Mouse (Mus musculus) cerebellum, adult 9-10 months (tissue): ENCODE data around the gene Ctsd.

Experiments used
- DNase-seq: peaks from one replicate; pipeline ENCODE4 v3.0.0; 2022

The Ctsd gene

GRCm38 (mm10) chr7:142398052-142398451 lies 10.2 kb upstream of the Ctsd start:
- DNase-seq: no peak

- DNase-seq: no peak
Observed at GRCm38 (mm10) chr7:142396611-142397010, 8.8 kb upstream of the Ctsd start.

DNA sequence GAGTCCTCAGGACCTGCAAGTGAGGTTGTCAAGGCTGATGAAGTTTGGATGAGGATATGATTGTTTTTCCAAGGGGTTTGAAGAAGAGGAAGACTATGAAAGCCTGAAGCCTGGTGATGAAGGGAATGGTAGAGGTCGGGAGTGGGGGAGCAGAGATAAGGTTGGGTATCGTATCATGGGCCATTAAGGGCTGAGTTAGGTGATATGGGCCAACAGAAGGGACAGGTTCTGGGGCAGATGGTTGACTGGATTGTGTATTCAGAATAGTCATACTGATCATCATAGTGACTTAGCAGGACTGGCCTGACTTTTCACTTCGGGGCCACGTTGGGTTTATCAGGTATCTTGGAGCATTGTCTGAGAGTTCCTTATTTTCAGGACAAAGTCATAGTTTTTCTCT lies 7.6 kb upstream of the Ctsd start:
- DNase-seq: no peak

GRCm38 (mm10) chr7:142394261-142395190 lies 6.7 kb upstream of the Ctsd start:
- no peak for DNase-seq

GRCm38 (mm10) chr7:142393191-142393590 lies 5.4 kb upstream of the Ctsd start:
- DNase-seq: no peak

- DNase-seq: no peak
Observed at GRCm38 (mm10) chr7:142391609-142392008, 3.8 kb upstream of the Ctsd start.

GRCm38 (mm10) chr7:142391108-142391507 lies 3.3 kb upstream of the Ctsd start:
- no peak for DNase-seq

DNA sequence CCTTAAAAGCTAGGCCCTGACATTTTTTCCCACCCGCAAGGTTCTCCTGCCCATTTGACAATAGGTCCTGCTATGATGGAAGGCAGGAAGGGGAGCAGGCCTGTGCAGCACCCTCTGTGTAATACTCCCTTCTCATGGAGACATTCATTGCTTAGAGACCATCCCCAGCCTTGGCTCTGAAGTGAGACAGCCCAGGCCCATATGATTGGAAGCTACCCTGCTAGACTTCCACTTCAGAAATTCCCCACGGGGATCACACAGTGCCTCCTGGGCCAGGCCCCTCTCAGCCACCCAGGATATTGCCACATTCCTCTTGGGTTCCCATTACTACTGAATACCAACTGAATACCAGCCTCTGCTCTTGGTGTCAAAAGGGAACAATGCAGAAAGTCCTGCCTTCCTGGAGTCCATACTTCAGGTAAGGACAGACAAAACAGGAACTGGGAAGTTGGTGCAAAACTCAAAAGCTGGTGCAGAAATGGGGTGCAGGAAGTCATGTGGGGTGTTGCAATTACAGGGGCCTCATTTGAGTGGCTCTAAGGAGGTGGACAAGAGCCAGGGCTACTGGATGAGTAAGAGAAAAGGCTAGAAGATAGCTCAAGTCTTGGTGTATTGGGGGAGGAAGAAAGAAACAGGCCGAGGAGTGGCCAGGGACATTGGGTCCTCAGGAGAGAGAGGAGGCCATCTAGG lies 2.3 kb upstream of the Ctsd start:
- DNase-seq: no peak

DNA sequence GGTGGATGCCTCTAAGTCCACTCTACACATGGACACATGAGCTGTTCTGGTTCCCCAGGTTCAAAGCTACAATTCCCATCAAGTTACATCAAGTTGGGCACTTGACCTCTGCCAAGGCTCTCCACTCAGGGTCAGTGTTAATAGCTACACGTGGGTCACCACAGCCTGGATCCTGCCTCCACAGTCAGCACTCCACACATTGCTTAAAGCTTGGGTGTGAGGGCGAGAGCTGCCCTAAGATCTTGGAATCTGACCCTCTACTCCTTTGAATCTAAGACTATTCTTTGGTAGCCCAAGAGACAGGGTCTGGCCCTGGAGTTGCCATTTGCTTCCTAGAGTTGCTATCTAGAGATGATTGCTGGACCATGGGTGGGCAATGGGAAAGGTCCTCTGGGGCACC lies 902 bp upstream of the Ctsd start:
- DNase-seq: peak; percentile 41

- no peak for DNase-seq
Observed at GRCm38 (mm10) chr7:142388198-142388597, 360 bp upstream of the Ctsd start.

DNA sequence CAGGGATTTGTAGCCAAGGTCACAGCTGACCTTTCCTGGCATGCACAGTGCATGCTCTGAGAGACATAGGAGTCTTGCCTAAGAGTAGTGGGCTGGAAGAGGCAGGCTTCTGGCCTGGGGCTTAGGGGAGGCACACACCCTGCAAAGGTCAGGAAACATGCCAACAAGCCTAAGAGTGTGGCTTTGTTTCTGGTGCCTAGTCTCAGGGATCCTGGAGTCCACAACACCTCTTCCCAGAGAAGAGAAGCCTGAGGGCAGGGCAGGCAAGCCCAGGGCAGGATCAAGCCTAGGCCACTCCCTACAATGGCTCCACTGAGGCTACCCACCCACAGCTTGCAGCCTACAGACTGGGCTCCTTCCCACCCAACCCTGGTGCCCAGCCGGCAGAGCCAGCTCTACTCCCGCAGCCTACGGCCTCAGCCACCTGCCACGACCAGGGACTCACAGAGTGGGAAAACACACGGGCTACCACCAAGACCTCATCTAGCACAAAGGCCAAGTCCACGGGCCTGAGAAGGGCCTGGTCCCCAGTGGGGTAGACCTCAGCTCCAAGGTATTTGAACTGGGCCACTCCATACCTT lies 1.1 kb downstream of the Ctsd start:
- DNase-seq: peak; percentile 50

- DNase-seq: peak; percentile 45
Observed at GRCm38 (mm10) chr7:142385742-142386403, 2.0 kb downstream of the Ctsd start.

DNA sequence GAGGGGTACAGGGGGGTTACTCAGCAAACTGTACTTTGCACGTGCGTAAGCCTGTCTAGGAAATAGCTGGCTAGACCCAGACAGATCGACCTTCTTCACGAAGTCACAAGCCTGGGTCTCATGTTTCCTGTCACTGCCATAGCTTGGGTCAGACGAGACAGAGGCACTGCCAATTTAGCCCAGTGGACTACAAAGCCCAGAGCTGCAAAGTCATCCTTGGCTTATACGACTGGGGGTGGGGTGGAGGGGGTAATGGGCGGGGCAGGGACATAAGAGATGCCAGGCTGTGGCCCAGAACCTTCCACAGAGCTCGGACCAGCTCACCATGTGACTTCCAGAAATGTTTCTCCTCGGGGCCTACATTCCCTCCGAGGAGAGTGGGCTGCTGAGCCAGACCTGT lies 3.5 kb downstream of the Ctsd start:
- DNase-seq: no peak

GRCm38 (mm10) chr7:142382567-142382966 lies 5.3 kb downstream of the Ctsd start, which contains the start of gene Gm49369:
TSS of gene Gm49369 (minus strand) at chr7:142382667.
- peak; percentile 19 for DNase-seq

- peak; percentile 7 for DNase-seq
Observed at GRCm38 (mm10) chr7:142381175-142381574, 6.7 kb downstream of the Ctsd start.

DNA sequence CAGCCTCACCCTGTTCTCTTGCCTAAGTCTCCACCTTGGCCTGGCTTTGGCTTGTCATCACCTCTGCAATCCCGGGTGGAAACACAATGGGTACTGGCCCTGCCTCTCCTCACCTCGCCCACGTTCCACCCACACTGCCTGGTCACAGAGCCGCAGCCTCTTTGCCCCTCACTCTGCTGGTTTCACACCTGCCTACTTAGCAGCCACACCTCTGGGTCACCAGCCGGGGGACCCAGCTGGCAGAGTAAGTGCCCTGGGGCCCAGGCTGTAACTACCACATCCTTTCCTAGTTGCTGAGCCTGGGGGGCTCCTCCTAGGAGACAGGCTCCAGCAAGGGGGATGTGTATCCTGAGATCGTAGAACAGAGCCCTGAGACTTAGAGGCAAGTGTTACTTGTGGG lies 8.7 kb downstream of the Ctsd start:
- DNase-seq: no peak

- DNase-seq: no peak
Observed at GRCm38 (mm10) chr7:142377233-142377925, 10.5 kb downstream of the Ctsd start.

DNA sequence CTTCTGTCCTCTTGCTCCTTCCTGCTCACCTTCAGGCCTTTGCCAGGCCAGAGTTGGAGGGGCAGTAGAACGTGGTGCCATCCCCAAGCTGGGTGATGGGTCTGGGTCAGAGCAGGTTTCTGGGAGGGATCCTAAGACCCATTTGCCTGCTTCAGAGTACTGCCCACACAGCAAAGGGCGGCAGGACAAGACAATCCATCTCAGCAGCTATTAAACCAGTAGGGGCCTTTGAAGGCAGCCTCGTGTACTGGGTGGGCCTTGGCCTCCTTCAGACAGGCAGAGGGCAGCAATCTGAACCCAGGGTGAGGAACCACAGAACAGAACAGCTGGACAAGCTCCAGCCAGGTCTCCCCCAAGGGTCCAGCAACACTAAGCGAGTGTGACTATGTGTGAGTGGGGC lies 11.7 kb downstream of the Ctsd start:
- DNase-seq: no peak

DNA sequence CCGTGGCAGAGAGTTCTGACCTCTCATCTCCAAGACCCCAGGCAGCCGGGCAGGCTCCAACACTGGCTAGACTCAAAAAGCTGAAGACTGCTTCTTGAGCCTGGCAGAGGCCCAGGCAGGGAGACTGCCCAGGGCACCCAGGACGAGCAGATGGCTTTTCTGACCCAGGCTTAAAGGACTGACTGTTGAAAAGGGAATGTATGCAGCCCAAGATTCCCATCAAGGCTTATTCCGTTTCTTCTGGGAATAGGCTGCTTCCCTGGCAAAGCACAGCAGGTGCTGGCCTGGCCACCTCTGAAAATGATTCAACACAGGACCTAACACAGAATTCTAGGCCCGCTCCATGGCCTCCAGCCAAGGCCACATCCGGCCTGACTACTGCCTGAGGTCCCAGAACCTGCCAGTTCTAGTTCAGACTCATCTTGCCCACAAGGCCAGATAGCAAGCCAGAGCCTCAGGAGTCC lies 12.5 kb downstream of the Ctsd start:
- peak; percentile 86 for DNase-seq

GRCm38 (mm10) chr7:142374413-142375015 lies 13.3 kb downstream of the Ctsd start:
- peak; percentile 60 for DNase-seq

DNA sequence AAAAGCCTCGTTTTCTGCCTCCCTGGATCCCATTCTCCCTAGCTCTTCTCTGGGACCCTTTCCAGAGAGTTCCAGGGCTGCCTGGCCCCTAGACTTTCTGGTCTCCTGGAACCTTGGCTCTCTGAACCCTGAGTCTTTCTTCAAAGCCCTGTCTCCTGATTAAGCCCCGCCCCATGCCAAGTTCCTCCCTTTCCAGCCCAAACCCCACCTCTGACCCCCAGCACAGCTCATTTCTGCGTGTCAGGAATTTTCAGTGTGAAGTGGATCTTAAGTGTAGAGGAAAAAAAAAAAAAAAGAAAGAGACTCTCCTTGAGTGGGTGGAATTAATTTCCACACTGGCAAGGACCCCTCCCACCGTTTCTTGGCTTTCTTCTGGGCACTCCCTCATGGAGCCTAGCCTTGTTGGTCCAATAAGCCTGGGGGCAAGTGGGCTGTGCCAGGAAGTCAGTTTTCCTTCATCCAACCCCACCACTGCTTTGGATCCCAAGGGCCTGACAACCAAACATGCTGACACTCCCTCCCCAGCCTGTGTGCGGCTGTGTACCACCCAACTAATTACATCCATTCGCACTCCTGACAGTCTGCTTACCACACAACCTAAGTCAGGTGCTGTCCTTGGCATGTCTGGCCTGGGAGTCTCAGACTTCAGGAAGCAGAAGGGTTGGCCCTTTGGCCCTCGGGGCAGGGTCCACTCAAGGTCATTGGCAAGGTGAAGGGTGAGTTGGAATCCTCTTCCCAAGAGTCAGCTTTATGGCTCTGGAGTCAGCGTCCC lies 14.0 kb downstream of the Ctsd start, which contains the start of gene Ifitm10:
TSS of gene Ifitm10 (minus strand) at position 113 of the 772 bp plus-strand sequence.
- DNase-seq: peak; percentile 55
